Mouse (Mus musculus): ENCODE data around the gene Olfr48.

The Olfr48 gene

DNA sequence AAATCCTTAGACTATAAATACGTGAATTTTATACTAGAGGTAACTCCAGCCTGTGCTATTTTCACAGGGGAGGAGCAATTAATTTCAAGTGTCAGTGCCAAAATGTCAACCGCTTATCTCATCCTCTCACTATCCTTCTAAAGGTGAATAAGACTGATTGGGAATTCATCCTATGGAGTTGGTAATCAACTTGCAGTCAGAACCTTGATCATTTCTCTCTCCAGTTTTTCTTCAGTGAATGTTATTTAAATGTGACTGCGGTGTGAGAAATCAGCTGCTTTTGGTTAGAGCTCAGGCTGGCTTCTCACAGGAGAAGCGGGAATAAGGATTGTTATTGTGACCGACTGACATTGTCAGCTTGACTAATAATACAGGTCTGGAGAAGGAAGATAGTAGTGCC is at the start of gene Olfr48:
Olfr48 (minus strand) TSS at position 101 of the 400 bp plus-strand sequence.
- no peak for DNase-seq (ENCODE audit: low spot score)

DNA sequence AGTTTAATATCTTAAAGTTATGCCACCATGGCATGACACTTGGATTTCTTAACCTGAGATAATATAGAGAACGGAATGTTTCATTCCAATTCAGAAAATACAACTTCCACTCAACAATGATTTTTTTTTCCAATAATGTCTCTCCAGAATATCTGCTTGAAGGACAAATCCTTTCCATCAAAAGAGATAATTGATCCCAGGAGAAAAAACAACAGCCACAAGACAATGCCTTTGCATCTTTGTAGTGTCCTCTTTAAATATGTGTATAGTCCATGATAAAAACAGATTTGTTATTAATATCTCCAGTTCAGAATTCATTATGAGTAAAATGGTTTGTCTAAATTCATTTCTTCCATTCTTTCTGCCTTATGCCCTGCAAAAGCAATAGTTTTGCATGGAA is 30.1 kb upstream of the Olfr48 start, which contains the start of gene Olfr1257:
Olfr1257 (plus strand) TSS at position 301 of the 400 bp plus-strand sequence.
- DNase-seq (ENCODE audit: low spot score): no peak

DNA sequence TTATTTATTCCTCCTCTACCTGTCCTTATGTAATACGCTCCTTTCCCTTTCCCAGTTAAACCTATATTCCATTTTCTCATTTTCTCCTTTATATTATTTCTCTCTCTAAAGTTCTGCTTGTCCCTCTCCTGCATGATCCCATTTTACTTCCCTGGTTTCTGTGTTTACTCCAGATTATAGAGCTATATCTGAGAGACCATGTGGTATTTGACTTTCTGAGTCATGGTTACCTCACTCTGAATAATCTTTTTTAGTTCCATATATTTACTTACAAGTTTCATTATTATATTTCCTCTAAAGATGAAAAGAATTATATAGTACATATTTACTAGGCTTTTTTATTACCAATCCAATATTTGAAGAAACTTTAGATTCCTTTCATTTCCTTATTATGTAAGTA is 1.2 kb upstream of the Olfr48 start:
- no peak for DNase-seq (ENCODE audit: low spot score)

DNA sequence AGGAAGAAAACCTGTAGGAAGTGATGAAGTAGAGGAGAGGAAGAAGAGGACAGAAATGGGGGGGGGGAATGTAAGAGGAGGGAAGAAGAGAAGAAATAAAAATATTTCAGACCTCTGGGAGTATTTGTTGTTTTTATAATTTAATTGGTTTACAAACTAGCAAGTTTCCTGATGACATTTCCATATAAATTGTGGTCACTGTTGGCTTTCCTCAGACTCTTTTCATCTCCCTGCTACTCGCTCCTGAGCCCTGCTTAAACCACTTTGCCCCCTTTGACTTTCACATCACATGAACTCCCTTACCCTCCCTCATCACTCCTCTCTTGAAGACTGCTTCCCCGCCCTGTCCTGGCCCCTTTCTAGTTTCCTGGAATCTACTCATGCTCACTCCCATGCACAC is 6.5 kb downstream of the Olfr48 start, which contains the start of gene Olfr1256:
Olfr1256 (minus strand) TSS at position 101 of the 400 bp plus-strand sequence.
- DNase-seq (ENCODE audit: low spot score): no peak

DNA sequence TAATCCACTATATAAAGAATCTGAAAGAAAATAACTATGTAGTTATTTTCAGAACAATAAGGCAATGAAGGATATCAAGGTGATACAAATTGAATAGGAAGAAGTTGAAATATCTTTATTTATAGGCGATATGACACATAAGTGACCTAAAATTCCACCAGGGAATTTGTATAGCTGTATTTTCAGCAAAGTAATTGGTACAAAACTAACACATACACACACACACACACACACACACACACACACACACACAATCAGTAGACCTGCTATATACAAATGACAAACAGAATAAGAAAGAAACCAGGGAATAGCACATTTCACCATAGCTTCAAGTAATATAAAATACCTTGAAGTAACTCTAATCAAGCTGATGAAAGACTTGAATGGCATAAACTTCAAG is 27.8 kb downstream of the Olfr48 start:
- DNase-seq (ENCODE audit: low spot score): no peak

DNA sequence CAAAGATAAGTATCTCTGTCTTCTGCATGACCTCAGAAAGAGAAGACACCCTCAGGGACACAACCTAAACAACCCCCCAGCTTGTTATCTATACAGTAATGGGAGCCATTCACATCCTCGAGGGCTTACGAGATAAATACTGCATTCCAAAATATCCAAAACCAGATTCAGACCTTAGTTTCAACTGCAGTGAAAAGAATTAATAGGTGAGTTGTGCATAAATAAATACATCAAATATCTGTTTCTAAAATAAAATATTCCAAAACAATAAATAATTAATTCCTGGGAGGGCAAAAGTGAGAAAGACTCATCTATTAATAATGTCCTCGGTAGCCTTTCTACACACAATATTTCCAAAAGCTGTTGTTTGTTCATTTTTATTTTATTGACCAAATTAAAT is 36.3 kb downstream of the Olfr48 start, which contains the start of gene Olfr1255:
Olfr1255 (plus strand) TSS at position 301 of the 400 bp plus-strand sequence.
- DNase-seq (ENCODE audit: low spot score): no peak

DNA sequence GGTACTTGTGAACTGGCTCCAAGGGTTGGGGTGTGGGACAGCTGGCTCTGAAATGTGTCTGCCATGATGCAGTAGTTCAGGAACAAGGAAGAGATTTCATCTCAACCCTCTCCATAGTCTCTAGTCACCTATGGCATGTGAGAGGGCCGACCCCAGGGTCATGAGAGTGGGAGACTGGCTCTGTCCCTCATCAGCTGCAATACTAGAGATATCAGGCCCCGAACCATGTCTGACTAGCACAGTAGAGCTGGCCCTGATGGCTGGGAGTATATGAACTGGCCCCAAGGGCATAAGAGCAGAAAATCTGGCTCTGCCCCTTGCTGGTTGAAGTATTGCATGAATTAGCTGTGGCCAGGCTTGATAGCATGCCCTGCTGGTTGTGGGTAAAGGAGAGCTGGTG is 37.3 kb downstream of the Olfr48 start:
- no peak for DNase-seq (ENCODE audit: low spot score)

DNA sequence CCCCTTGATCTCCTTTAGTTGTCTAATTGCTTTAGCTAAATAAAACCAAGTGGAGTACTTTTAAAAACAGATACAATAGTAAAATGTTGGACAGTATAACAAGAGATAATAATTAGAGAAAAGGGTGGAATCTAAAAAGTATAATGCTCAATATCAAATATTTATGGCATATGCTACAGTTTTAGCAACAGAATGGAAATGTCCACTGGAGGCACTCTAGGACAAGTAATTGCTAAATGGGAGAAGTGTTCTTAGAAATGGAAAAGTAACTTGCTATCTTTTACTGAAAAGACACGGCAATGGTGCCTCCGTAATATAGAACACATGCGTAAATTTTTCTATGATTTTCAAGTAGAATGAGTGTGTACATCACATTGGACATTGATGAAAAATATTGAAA is 48.4 kb downstream of the Olfr48 start:
- no peak for DNase-seq (ENCODE audit: low spot score)

DNA sequence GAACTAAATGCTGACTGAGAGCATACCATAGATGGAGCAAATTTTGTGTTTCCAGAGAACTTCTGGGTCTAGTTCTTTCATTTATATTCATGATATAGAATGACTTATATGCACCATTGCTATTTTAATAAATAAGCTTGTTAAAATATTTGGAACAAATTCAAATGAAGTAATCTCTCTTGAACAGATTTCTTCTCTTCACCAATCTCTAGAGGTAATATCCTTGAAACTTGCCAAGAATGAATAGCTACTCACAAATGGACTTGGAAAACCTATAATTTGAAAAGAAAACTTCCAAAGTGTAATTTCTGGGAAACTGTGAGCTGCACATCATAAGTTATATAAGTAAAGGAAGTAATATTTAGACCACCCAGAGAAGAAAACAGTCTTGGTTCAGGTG is 54.5 kb downstream of the Olfr48 start, which contains the start of gene Olfr1254:
Olfr1254 (minus strand) TSS at position 101 of the 400 bp plus-strand sequence.
- DNase-seq (ENCODE audit: low spot score): no peak
